Mouse (Mus musculus): ENCODE data around the gene Rala. TPM values are rescaled to one million over a fixed set of nuclear protein-coding genes. Genes with fewer than 3 reads are reported as not detected.

The Rala gene
- total RNA-seq, 1 experiment from 2014 or later, result 30.8 TPM

Other genes with a start within 250 kb of the Rala start
- gene Mplkip, start 249.0 kb downstream of the Rala start, total RNA-seq (2017), result 38.2 and 53.8 TPM in 2 replicates
- 1.6 and 3.0 TPM in 2 replicates for gene Sugct, start 248.7 kb downstream of the Rala start, total RNA-seq (2017)
- 101 and 120 TPM in 2 replicates for gene Cdk13, start 139.1 kb downstream of the Rala start, total RNA-seq (2017)
- gene Yae1d1, start 49.1 kb upstream of the Rala start, total RNA-seq (2017), result 21.7 and 24.3 TPM in 2 replicates

Data from common myeloid progenitor, adult 5-6 weeks (primary cell).